ENCODE assay signal across 16 mouse cellular contexts in the genomic region with DNA sequence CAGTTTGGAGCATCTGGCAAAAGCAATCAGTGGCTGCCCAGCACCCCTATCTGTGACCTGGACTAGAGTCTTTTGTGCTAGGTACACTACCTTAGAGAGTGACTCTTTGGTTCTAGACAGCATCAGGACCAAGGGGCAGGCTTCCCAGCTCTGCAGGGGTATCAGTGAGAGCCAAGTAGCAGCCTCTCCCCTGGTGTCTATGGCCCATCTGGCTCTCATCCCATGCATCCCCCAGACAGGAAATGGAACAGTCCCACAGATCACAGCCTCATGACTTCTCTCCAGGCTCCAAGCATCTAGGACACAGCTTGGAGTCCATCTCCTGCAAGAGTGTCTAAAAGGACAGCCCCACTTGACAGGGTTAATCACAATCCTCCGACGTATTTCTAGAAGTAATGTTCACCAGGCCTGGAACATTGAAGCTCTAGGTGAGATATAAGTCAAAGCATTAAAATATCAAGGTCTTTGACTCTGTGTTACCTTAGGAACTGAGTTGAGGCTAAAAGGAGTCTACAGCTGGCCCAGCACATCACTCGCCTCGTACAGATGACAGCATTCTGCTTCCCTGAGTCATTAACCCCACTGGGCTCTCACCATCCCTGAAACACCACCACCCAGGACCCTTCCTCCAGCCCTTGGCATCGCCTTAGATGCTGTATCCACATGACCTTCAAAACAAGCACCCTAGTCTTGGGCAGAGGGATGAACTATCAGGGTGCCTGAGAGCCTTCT. TPM values are rescaled to one million over a fixed set of nuclear protein-coding genes. Genes with fewer than 3 reads are reported as not detected.
DNase-seq lines count a peak whose midpoint lies in the region; ATAC-seq and TF ChIP-seq lines count a peak whose summit lies in the region.
"Had no signal": no experiment of that assay in that cellular context is flagged by ENCODE, and none has a peak within 500 bp of the region (broad histone marks: within the 10 kb centered on the region; RNA-seq: fewer than 3 reads in every experiment).

No protein-coding gene starts in this region.

- TF ChIP-seq CTCF in C2C12 (IDR thresholded peaks at IDR 0.05; ENCODE audit: control insufficient read depth, insufficient read depth, insufficient read length), result no peak

- WGBS in heart, embryonic 14.5 days, result 68% methylated on average over 5 of the region's 5 CpGs
- WGBS in heart, embryonic 12.5 days, result 74% methylated on average over 5 of the region's 5 CpGs

- H3K27me3 ChIP-seq in heart, embryonic 14.5 days (ENCODE audit: control insufficient read depth, insufficient read depth, low read length), result peaks cover 17% of the 10 kb centered on the region
- peaks cover 54% of the 10 kb centered on the region for H3K27me3 ChIP-seq in heart, embryonic 12.5 days (replicated peaks)
- H3K27me3 ChIP-seq in C2C12 (ENCODE audit: control insufficient read depth, insufficient read depth, insufficient read length), result no peaks in the 10 kb centered on the region

- H3K4me2 ChIP-seq in heart, embryonic 14.5 days (ENCODE audit: low read length), result no peak overlapping the region
- H3K4me2 ChIP-seq in heart, embryonic 12.5 days, result no peak overlapping the region
- H3K4me2 ChIP-seq: hindbrain, embryonic 14.5 days; midbrain, embryonic 12.5 days had no signal

- H3ac ChIP-seq in C2C12 (ENCODE audit: control insufficient read depth, insufficient read length, low read depth), result no peak overlapping the region

- H3K27ac ChIP-seq in heart, embryonic 14.5 days (replicated peaks in 1 of 2; ENCODE audit: control insufficient read depth in 1 of 2, insufficient read depth in 1 of 2, low read depth in 2 of 2, low read length in 2 of 2), result no peak overlapping the region
- no peak overlapping the region for H3K27ac ChIP-seq in heart, embryonic 12.5 days (ENCODE audit: poor library complexity, severe bottlenecking)
- H3K27ac ChIP-seq: hindbrain, embryonic 14.5 days; midbrain, embryonic 12.5 days had no signal

- H3K9me3 ChIP-seq in heart, embryonic 14.5 days (ENCODE audit: control insufficient read depth, low read length), result no peaks in the 10 kb centered on the region
- no peaks in the 10 kb centered on the region for H3K9me3 ChIP-seq in heart, embryonic 12.5 days (replicated peaks)
- H3K9me3 ChIP-seq: midbrain, embryonic 12.5 days had no signal

- peaks cover 50% of the 10 kb centered on the region for H3K36me3 ChIP-seq in heart, embryonic 14.5 days (ENCODE audit: control insufficient read depth, insufficient read depth, low read length)
- peaks cover 5% of the 10 kb centered on the region; the same call in 1 of the 2 replicates for H3K36me3 ChIP-seq in heart, embryonic 12.5 days
- peaks cover 58% of the 10 kb centered on the region for H3K36me3 ChIP-seq in C2C12 (ENCODE audit: control insufficient read depth, insufficient read depth)
- H3K36me3 ChIP-seq: midbrain, embryonic 12.5 days had no signal

- no peak overlapping the region for H3K4me3 ChIP-seq in heart, embryonic 14.5 days (ENCODE audit: control insufficient read depth in 1 of 2, insufficient read depth in 1 of 2, low read depth in 1 of 2, low read length in 2 of 2)
- no peak overlapping the region for H3K4me3 ChIP-seq in heart, embryonic 12.5 days
- H3K4me3 ChIP-seq in C2C12 (ENCODE audit: insufficient read depth, poor library complexity, severe bottlenecking), result no peak overlapping the region
- H3K4me3 ChIP-seq: midbrain, embryonic 12.5 days had no signal

- intact Hi-C loops in left cerebral cortex, postnatal 25 days (cut with DNase I), result no loop called here

- no peaks in the 10 kb centered on the region for H3K79me3 ChIP-seq in C2C12 (ENCODE audit: low read depth)

- 0 out of 2 replicates have a peak overlapping the region, but pooled peaks have one; percentile 30 for H3K9ac ChIP-seq in heart, embryonic 14.5 days (ENCODE audit: low read length)
- no peak overlapping the region for H3K9ac ChIP-seq in heart, embryonic 12.5 days
- H3K9ac ChIP-seq: hindbrain, embryonic 14.5 days; midbrain, embryonic 12.5 days had no signal

- DNase-seq in cerebellum, adult 9-11 months, result peak; percentile 72
- DNase-seq in cerebellum, postnatal 4 days (ENCODE audit: low spot score in 2 of 2), result no peak
- peak; percentile 50 to 54 for DNase-seq in cerebellum, postnatal 36 days
- no peak for DNase-seq in retina, postnatal 1 day
- DNase-seq in left cerebral cortex, postnatal 25 days (ENCODE audit: low spot score in 2 of 2), result no peak
- DNase-seq: heart, postnatal 14 days; kidney, adult 8-10 months; kidney, postnatal 14 days; lung, adult 2 months; thymus, postnatal 25 days had no signal

- H3K4me1 ChIP-seq in heart, embryonic 14.5 days (ENCODE audit: control insufficient read depth in 2 of 2, insufficient read depth in 2 of 2, low read length in 2 of 2), result peaks cover 29 to 41% of the 10 kb centered on the region in 2 experiments
- peaks cover 54% of the 10 kb centered on the region for H3K4me1 ChIP-seq in heart, embryonic 12.5 days (replicated peaks)

- H3K79me2 ChIP-seq in C2C12 (ENCODE audit: control insufficient read depth, insufficient read depth), result peaks cover 4% of the 10 kb centered on the region

- no peak for ATAC-seq in heart, embryonic 14.5 days (ENCODE audit: insufficient number of reproducible peaks, insufficient read depth, low FRiP score, low read depth)
- ATAC-seq in heart, embryonic 12.5 days (ENCODE audit: insufficient number of reproducible peaks, low FRiP score), result no peak

TF ChIP-seq in C2C12, 6 proteins besides CTCF, POLR2A, EP300 and RAD21:
- TF ChIP-seq MYOD1 (IDR thresholded peaks at IDR 0.05; ENCODE audit: control insufficient read depth, insufficient read length, low read depth) (peak; percentile 83), USF1 (IDR thresholded peaks at IDR 0.05; ENCODE audit: low read depth) (no peak), MYOG (IDR thresholded peaks at IDR 0.05; ENCODE audit: control insufficient read depth, extremely low read depth, insufficient read length) (no peak), MAX (IDR thresholded peaks at IDR 0.05) (no peak), CEBPB (IDR thresholded peaks at IDR 0.05; ENCODE audit: low read depth) (no peak), FOSL1 (IDR thresholded peaks at IDR 0.05; ENCODE audit: insufficient read depth, low read length, poor library complexity, severe bottlenecking) (no peak)
TF ChIP-seq in C2C12: peak in this region for 1.

RNA-seq across cellular contexts. Expression of a gene that starts 3.7 kb away (rescaled TPM):
- 5.2 and 5.9 TPM in 2 replicates for polyA plus RNA-seq in heart, embryonic 14.5 days (2014; fragmentation: Nextera tagmentation; extraction: Ambion mirVana)
- 5.4 and 6.9 TPM in 2 replicates for polyA plus RNA-seq in heart, embryonic 12.5 days (2016; fragmentation: Nextera tagmentation; extraction: Ambion mirVana)
- polyA plus RNA-seq in C2C12 (2012; fragmentation: generic; extraction: Trizol), result 2.9 TPM
- under 1 TPM in 1 of 2 experiments, not detected in 1; 0.71 TPM for total RNA-seq in left cerebral cortex, postnatal 25 days (2021)
- total RNA-seq: left cerebral cortex, adult 18-20 months had no signal

RNA-seq across cellular contexts. Expression of a gene that starts 17.9 kb away (rescaled TPM):
- polyA plus RNA-seq in heart, embryonic 14.5 days (2014; fragmentation: Nextera tagmentation; extraction: Ambion mirVana), result 12.1 and 13.7 TPM in 2 replicates
- 18.1 and 19.7 TPM in 2 replicates for polyA plus RNA-seq in heart, embryonic 12.5 days (2016; fragmentation: Nextera tagmentation; extraction: Ambion mirVana)
- 0.04 TPM for polyA plus RNA-seq in C2C12 (2012; fragmentation: generic; extraction: Trizol)
- total RNA-seq in left cerebral cortex, postnatal 25 days (2021), result 1 to 10 TPM; 2.8 to 3.5 TPM

RNA-seq across cellular contexts. Expression of a gene that starts 31.5 kb away (rescaled TPM):
- polyA plus RNA-seq in heart, embryonic 14.5 days (2014; fragmentation: Nextera tagmentation; extraction: Ambion mirVana), result 15.1 and 17.4 TPM in 2 replicates
- 20.9 and 21.3 TPM in 2 replicates for polyA plus RNA-seq in heart, embryonic 12.5 days (2016; fragmentation: Nextera tagmentation; extraction: Ambion mirVana)
- polyA plus RNA-seq in C2C12 (2012; fragmentation: generic; extraction: Trizol), result 81.5 TPM
- total RNA-seq in left cerebral cortex, postnatal 25 days (2021), result 10 to 100 TPM; 97.8 to 97.9 TPM

RNA-seq across cellular contexts. Expression of a gene that starts 33.0 kb away (rescaled TPM):
- polyA plus RNA-seq in heart, embryonic 14.5 days (2014; fragmentation: Nextera tagmentation; extraction: Ambion mirVana), result 46.1 and 50.0 TPM in 2 replicates
- 46.2 and 49.5 TPM in 2 replicates for polyA plus RNA-seq in heart, embryonic 12.5 days (2016; fragmentation: Nextera tagmentation; extraction: Ambion mirVana)
- 117 TPM for polyA plus RNA-seq in C2C12 (2012; fragmentation: generic; extraction: Trizol)
- total RNA-seq in left cerebral cortex, postnatal 25 days (2021), result 10 to 100 TPM; 85.2 to 90.1 TPM

RNA-seq across cellular contexts. Expression of a gene that starts 56.5 kb away (rescaled TPM):
- 36.4 and 43.8 TPM in 2 replicates for polyA plus RNA-seq in heart, embryonic 14.5 days (2014; fragmentation: Nextera tagmentation; extraction: Ambion mirVana)
- 63.4 and 68.1 TPM in 2 replicates for polyA plus RNA-seq in heart, embryonic 12.5 days (2016; fragmentation: Nextera tagmentation; extraction: Ambion mirVana)
- 61.4 TPM for polyA plus RNA-seq in C2C12 (2012; fragmentation: generic; extraction: Trizol)
- total RNA-seq in left cerebral cortex, postnatal 25 days (2021), result 10 to 100 TPM; 10.5 to 18.3 TPM

Comparison
In these comparisons a context has a peak if more than half of its experiments do, and no peak if none do; other contexts are left out.
1. DNase-seq: peak in cerebellum, adult 9-11 months (single experiment) and cerebellum, postnatal 36 days (2 of 2); none in cerebellum, postnatal 4 days (0 of 2), retina, postnatal 1 day (single experiment) and left cerebral cortex, postnatal 25 days (0 of 2).
2. RNA of a gene that starts 17.9 kb away (polyA plus RNA-seq): 18.1 to 19.7 TPM in heart, embryonic 12.5 days and 12.1 to 13.7 TPM in heart, embryonic 14.5 days; 0.04 TPM in C2C12 (single experiment); every median in the first group is over 10 times any median in the second.